Mouse (Mus musculus) kidney, adult 2 months (tissue): Measurements from ENCODE around the gene Arl10.

ENCODE experiments used
- CTCF ChIP-seq: fragments of 200-500 bp; conservative IDR thresholded peaks from 2 replicates; pipeline ENCODE4 v1.5.1; 2011; ENCODE audit warnings: low read depth, mild to moderate bottlenecking, control low read depth, low read length, moderate library complexity, mixed read lengths; ENCODE audit not compliant: insufficient read depth, insufficient read length
- POLR2A ChIP-seq: fragments of 200-500 bp; IDR thresholded peaks from one replicate; pipeline ENCODE4 v1.6.1; 2011; ENCODE audit warnings: low read depth, low read length, control low read depth

- TF ChIP-seq CTCF = no peak
- no peak for TF ChIP-seq POLR2A
Observed at GRCm38 (mm10) chr13:54575489-54575888, 674 bp downstream of the Arl10 start.
